ENCODE assay signal across 21 mouse cellular contexts in the genomic region with DNA sequence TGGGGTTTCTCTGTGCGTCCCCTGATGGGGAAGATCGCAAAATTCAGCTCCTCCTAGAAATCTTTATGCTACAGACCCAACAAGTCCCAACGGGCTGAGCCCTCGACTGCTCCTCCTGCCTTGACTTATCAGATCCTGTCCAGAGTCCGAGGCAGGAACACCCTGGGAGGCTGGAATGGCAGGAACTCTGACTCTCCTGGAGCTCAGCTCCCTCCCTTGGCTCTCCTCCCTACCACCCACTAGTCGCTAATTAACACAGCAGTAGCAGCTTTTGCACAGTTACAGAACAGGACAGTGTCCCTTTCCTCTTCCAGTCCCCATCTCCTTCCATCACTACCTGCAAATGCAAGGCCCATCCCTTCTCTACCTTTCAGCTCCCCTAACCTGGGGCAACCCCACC. TPM values are rescaled to one million over a fixed set of nuclear protein-coding genes. Genes with fewer than 3 reads are reported as not detected.
DNase-seq lines count a peak whose midpoint lies in the region; ATAC-seq and TF ChIP-seq lines count a peak whose summit lies in the region.
"Had no signal": no experiment of that assay in that cellular context is flagged by ENCODE, and none has a peak within 500 bp of the region (broad histone marks: within the 10 kb centered on the region; RNA-seq: fewer than 3 reads in every experiment).

No protein-coding gene starts in this region.

- TF ChIP-seq CTCF in gastrocnemius, adult 2 months (IDR thresholded peaks at IDR 0.05) = no peak
- no peak for TF ChIP-seq CTCF in layer of hippocampus, adult 2 months (conservative IDR thresholded peaks at IDR 0.05)
- TF ChIP-seq CTCF in kidney, adult 2 months (conservative IDR thresholded peaks at IDR 0.05; ENCODE audit: insufficient read depth, insufficient read length, low read depth, low read length) = no peak

- no peak overlapping the region for H3K4me3 ChIP-seq in gastrocnemius, adult 2 months
- H3K4me3 ChIP-seq in layer of hippocampus, adult 2 months = no peak overlapping the region
- H3K4me3 ChIP-seq in kidney, adult 2 months (ENCODE audit: insufficient read depth, low read depth, low read length) = no peak overlapping the region
- H3K4me3 ChIP-seq: forebrain, embryonic 12.5 days; hindbrain, embryonic 13.5 days; liver, embryonic 12.5 days; midbrain, embryonic 13.5 days; stomach, embryonic 15.5 days had no signal

- ATAC-seq in megakaryocyte, adult 5-6 weeks (ENCODE audit: poor library complexity, severe bottlenecking) = no peak
- ATAC-seq: inflammation-experienced regulatory T-cells, adult 6 months; liver, embryonic 12.5 days; midbrain, embryonic 13.5 days had no signal

- no peaks in the 10 kb centered on the region for H3K36me3 ChIP-seq in kidney, adult 2 months (ENCODE audit: control insufficient read depth, insufficient read depth, low read length)
- H3K36me3 ChIP-seq: forebrain, embryonic 12.5 days; hindbrain, embryonic 13.5 days; liver, embryonic 12.5 days; midbrain, embryonic 13.5 days; stomach, embryonic 15.5 days had no signal

- H3K4me1 ChIP-seq in kidney, adult 2 months (ENCODE audit: control insufficient read depth, insufficient read depth, low read length) = peaks cover 31% of the 10 kb centered on the region
- H3K4me1 ChIP-seq: forebrain, embryonic 12.5 days; liver, embryonic 12.5 days; midbrain, embryonic 13.5 days; stomach, embryonic 15.5 days had no signal

- DNase-seq in gastrocnemius, adult 2 months = no peak
- DNase-seq in gastrocnemius, postnatal 25 days = no peak
- no peak for DNase-seq in layer of hippocampus, adult 2 months (ENCODE audit: low spot score in 2 of 2)
- no peak for DNase-seq in layer of hippocampus, postnatal 14 days (ENCODE audit: low spot score in 2 of 2)
- DNase-seq in kidney, adult 2 months = peak; percentile 86
- DNase-seq in kidney, postnatal 25 days = peak; percentile 57 to 87
- DNase-seq in urinary bladder, postnatal 36 days (ENCODE audit: low spot score in 2 of 2) = no peak
- DNase-seq: adrenal gland, postnatal 25 days; cerebellum, adult 8-10 months; layer of hippocampus, adult 9-11 months; lung, adult 18-20 months; lung, postnatal 14 days had no signal

- intact Hi-C loops in gastrocnemius, adult 2 months (cut with DNase I) = loop anchor here (1.0 kb wide), 1 partner anchor 20 kb away; no protein-coding TSS in a partner anchor

- H3K27me3 ChIP-seq in kidney, adult 2 months (replicated peaks; ENCODE audit: control insufficient read depth, insufficient read depth, low read length) = no peaks in the 10 kb centered on the region
- H3K27me3 ChIP-seq: forebrain, embryonic 12.5 days; hindbrain, embryonic 13.5 days; midbrain, embryonic 13.5 days; stomach, embryonic 15.5 days had no signal

- 0 out of 2 replicates have a peak overlapping the region, but pooled peaks have one; percentile 8 for H3K27ac ChIP-seq in gastrocnemius, adult 2 months
- peak overlapping the region; percentile 80 for H3K27ac ChIP-seq in layer of hippocampus, adult 2 months
- peak overlapping the region; percentile 26; the same call in 1 of the 2 replicates for H3K27ac ChIP-seq in kidney, adult 2 months (ENCODE audit: insufficient read depth, low read depth, low read length)
- H3K27ac ChIP-seq: forebrain, embryonic 12.5 days; hindbrain, embryonic 13.5 days; liver, embryonic 12.5 days; midbrain, embryonic 13.5 days; stomach, embryonic 15.5 days had no signal

- 41% methylated on average over 6 of the region's 6 CpGs for WGBS in kidney, adult 2 months

- TF ChIP-seq POLR2A in kidney, adult 2 months (IDR thresholded peaks at IDR 0.05; ENCODE audit: low read depth, low read length) = no peak

RNA-seq across cellular contexts. Expression of a gene that starts 0.8 kb away (rescaled TPM):
- under 1 TPM; 0.13 to 0.22 TPM for total RNA-seq in gastrocnemius, adult 2 months (2021)
- total RNA-seq in gastrocnemius, postnatal 25 days (2021) = under 1 TPM; 0.36 to 0.91 TPM
- total RNA-seq in layer of hippocampus, adult 2 months (2021) = under 1 TPM; 0.59 to 0.96 TPM
- total RNA-seq in layer of hippocampus, postnatal 14 days (2021) = 1 to 10 TPM in 1 of 2 experiments, under 1 TPM in 1; 0.81 to 1.7 TPM
- polyA plus RNA-seq in kidney, adult 2 months (2012; rRNA removed) = 2.4 and 2.9 TPM in 2 replicates
- 0.21 TPM in 1 of 2 replicates, not detected in the other for total RNA-seq in megakaryocyte, adult 5-6 weeks (2015)
- 0.40 and 0.81 TPM in 2 replicates for total RNA-seq in megakaryocyte, adult 5-6 weeks (2017)
- polyA plus RNA-seq: embryonic facial prominence, embryonic 11.5 days; heart, embryonic 11.5 days; inflammation-experienced regulatory T-cells, adult 6 months; liver, embryonic 12.5 days had no signal

RNA-seq across cellular contexts. Expression of a gene that starts 24.7 kb away (rescaled TPM):
- total RNA-seq in gastrocnemius, adult 2 months (2021) = 10 to 100 TPM; 11.4 to 13.3 TPM
- 10 to 100 TPM in 1 of 2 experiments, 1 to 10 TPM in 1; 9.6 to 11.4 TPM for total RNA-seq in gastrocnemius, postnatal 25 days (2021)
- 10 to 100 TPM; 25.6 to 25.9 TPM for total RNA-seq in layer of hippocampus, adult 2 months (2021)
- 10 to 100 TPM; 25.3 to 26.4 TPM for total RNA-seq in layer of hippocampus, postnatal 14 days (2021)
- polyA plus RNA-seq in kidney, adult 2 months (2012; rRNA removed) = 4.9 and 6.9 TPM in 2 replicates
- 6.8 and 7.9 TPM in 2 replicates for total RNA-seq in megakaryocyte, adult 5-6 weeks (2015)
- total RNA-seq in megakaryocyte, adult 5-6 weeks (2017) = 10.8 and 12.8 TPM in 2 replicates

RNA-seq across cellular contexts. Expression of a gene that starts 37.4 kb away (rescaled TPM):
- total RNA-seq in gastrocnemius, adult 2 months (2021) = 10 to 100 TPM in 1 of 2 experiments, 1 to 10 TPM in 1; 9.8 to 13.6 TPM
- total RNA-seq in gastrocnemius, postnatal 25 days (2021) = 1 to 10 TPM; 3.7 to 8.1 TPM
- total RNA-seq in layer of hippocampus, adult 2 months (2021) = 10 to 100 TPM; 45.5 to 46.8 TPM
- total RNA-seq in layer of hippocampus, postnatal 14 days (2021) = 10 to 100 TPM; 39.3 to 40.1 TPM
- polyA plus RNA-seq in kidney, adult 2 months (2012; rRNA removed) = 136 and 184 TPM in 2 replicates
- 0.02 TPM in 1 of 2 replicates, not detected in the other for total RNA-seq in megakaryocyte, adult 5-6 weeks (2015)
- 1.2 and 1.4 TPM in 2 replicates for total RNA-seq in megakaryocyte, adult 5-6 weeks (2017)
- polyA plus RNA-seq: inflammation-experienced regulatory T-cells, adult 6 months had no signal

RNA-seq across cellular contexts. Expression of a gene that starts 48.0 kb away (rescaled TPM):
- total RNA-seq in gastrocnemius, adult 2 months (2021) = 10 to 100 TPM; 44.5 to 47.1 TPM
- 10 to 100 TPM; 44.7 to 47.2 TPM for total RNA-seq in gastrocnemius, postnatal 25 days (2021)
- 100 to 1,000 TPM; 133 to 135 TPM for total RNA-seq in layer of hippocampus, adult 2 months (2021)
- total RNA-seq in layer of hippocampus, postnatal 14 days (2021) = 100 to 1,000 TPM; 131 to 147 TPM
- polyA plus RNA-seq in kidney, adult 2 months (2012; rRNA removed) = 182 and 203 TPM in 2 replicates
- total RNA-seq in megakaryocyte, adult 5-6 weeks (2015) = 42.3 and 47.1 TPM in 2 replicates
- total RNA-seq in megakaryocyte, adult 5-6 weeks (2017) = 33.1 and 33.5 TPM in 2 replicates

Comparison
In these comparisons a context has a peak if more than half of its experiments do, and no peak if none do; other contexts are left out.
1. DNase-seq: peak in kidney, adult 2 months (single experiment) and kidney, postnatal 25 days (2 of 2); none in gastrocnemius, adult 2 months (single experiment), gastrocnemius, postnatal 25 days (single experiment), layer of hippocampus, adult 2 months (0 of 2), layer of hippocampus, postnatal 14 days (0 of 2) and urinary bladder, postnatal 36 days (0 of 2).
2. H3K27ac ChIP-seq: peak in every context shown above with its lines; median percentile 80 in layer of hippocampus, adult 2 months; 26 in kidney, adult 2 months; 8 in gastrocnemius, adult 2 months.